In the genomic region with DNA sequence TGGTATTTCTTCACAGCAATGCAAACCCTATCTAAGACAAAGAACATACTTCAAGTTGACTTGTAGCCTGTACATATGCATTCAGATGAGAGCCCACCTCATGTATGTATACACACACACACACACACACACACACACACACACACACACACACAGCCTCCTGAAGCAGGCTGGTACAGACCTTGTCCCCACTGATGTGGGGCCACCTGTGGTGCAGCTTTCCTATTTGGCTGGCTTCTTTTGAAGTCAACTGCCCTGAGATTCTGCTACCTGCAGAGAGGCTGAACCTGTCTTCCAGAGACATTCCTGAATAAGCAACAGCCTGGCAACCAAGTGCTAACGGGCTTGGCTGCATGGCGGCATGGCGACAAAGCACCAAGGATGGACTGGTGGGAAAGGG, we compare ENCODE assay signal across 23 mouse cellular contexts. TPM values are rescaled to one million over a fixed set of nuclear protein-coding genes. Genes with fewer than 3 reads are reported as not detected.
A peak's percentile ranks its signal among the peaks of the same experiment; 100 is the strongest.
DNase-seq lines count a peak whose midpoint lies in the region; ATAC-seq and TF ChIP-seq lines count a peak whose summit lies in the region.
"Had no signal": no experiment of that assay in that cellular context is flagged by ENCODE, and none has a peak within 500 bp of the region (broad histone marks: within the 10 kb centered on the region; RNA-seq: fewer than 3 reads in every experiment).

No protein-coding gene starts in this region.

- no peak for TF ChIP-seq CTCF in E14TG2a.4 (conservative IDR thresholded peaks at IDR 0.05; ENCODE audit: low read length)

- no peaks in the 10 kb centered on the region for H3K9me3 ChIP-seq in liver, embryonic 15.5 days (replicated peaks)
- no peaks in the 10 kb centered on the region for H3K9me3 ChIP-seq in liver, embryonic 11.5 days (ENCODE audit: control insufficient read depth, low read length)
- no peaks in the 10 kb centered on the region for H3K9me3 ChIP-seq in E14TG2a.4 (ENCODE audit: low read length)
- H3K9me3 ChIP-seq in hindbrain, embryonic 14.5 days (ENCODE audit: control insufficient read depth, low read length) = no peaks in the 10 kb centered on the region
- H3K9me3 ChIP-seq: embryonic facial prominence, embryonic 12.5 days; forebrain, embryonic 15.5 days; G1E; heart, embryonic 10.5 days; hindbrain, embryonic 13.5 days had no signal

- WGBS in liver, embryonic 15.5 days (ENCODE audit: insufficient replicate concordance) = 90% methylated on average over 3 of the region's 3 CpGs
- 94% methylated on average over 3 of the region's 3 CpGs for WGBS in liver, embryonic 11.5 days
- 93% methylated on average over 3 of the region's 3 CpGs for WGBS in hindbrain, embryonic 14.5 days

- H3K4me3 ChIP-seq in liver, embryonic 15.5 days (replicated peaks) = no peak overlapping the region
- H3K4me3 ChIP-seq in liver, embryonic 11.5 days (ENCODE audit: low read depth, low read length) = no peak overlapping the region
- peak overlapping the region; percentile 80 for H3K4me3 ChIP-seq in E14TG2a.4 (replicated peaks; ENCODE audit: low read length)
- no peak overlapping the region for H3K4me3 ChIP-seq in brown adipose tissue, adult 24 weeks (ENCODE audit: insufficient read depth, low read depth, low read length)
- H3K4me3 ChIP-seq in hindbrain, embryonic 14.5 days (replicated peaks; ENCODE audit: low read length) = no peak overlapping the region
- H3K4me3 ChIP-seq: embryonic facial prominence, embryonic 12.5 days; forebrain, embryonic 15.5 days; heart, embryonic 10.5 days; hindbrain, embryonic 13.5 days had no signal

- no peak overlapping the region for H3K9ac ChIP-seq in liver, embryonic 15.5 days
- no peak overlapping the region for H3K9ac ChIP-seq in liver, embryonic 11.5 days (ENCODE audit: low read depth, low read length)
- H3K9ac ChIP-seq in hindbrain, embryonic 14.5 days = no peak overlapping the region
- H3K9ac ChIP-seq: embryonic facial prominence, embryonic 12.5 days; forebrain, embryonic 15.5 days; hindbrain, embryonic 13.5 days had no signal

- ATAC-seq in liver, embryonic 15.5 days (ENCODE audit: insufficient read depth) = no peak
- no peak for ATAC-seq in liver, embryonic 11.5 days (replicated peaks; ENCODE audit: low FRiP score)
- no peak for ATAC-seq in hindbrain, embryonic 14.5 days (ENCODE audit: low FRiP score)
- ATAC-seq: activated CD4-positive, CD25-positive, alpha-beta regulatory T cell, adult 4 months; CD4-positive, CD25-positive, alpha-beta regulatory T cell, adult 4 months; forebrain, embryonic 15.5 days had no signal

- H3K27ac ChIP-seq in liver, embryonic 15.5 days (replicated peaks) = peak overlapping the region; percentile 67; the same call in 1 of the 2 replicates
- no peak overlapping the region for H3K27ac ChIP-seq in liver, embryonic 11.5 days (ENCODE audit: low read depth, low read length)
- H3K27ac ChIP-seq in brown adipose tissue, adult 24 weeks (replicated peaks; ENCODE audit: low read depth, low read length) = peak overlapping the region; percentile 82
- H3K27ac ChIP-seq in hindbrain, embryonic 14.5 days = no peak overlapping the region
- H3K27ac ChIP-seq: embryonic facial prominence, embryonic 12.5 days; forebrain, embryonic 15.5 days; heart, embryonic 10.5 days; hindbrain, embryonic 13.5 days had no signal

- H3K27me3 ChIP-seq in liver, embryonic 15.5 days = no peaks in the 10 kb centered on the region
- H3K27me3 ChIP-seq in liver, embryonic 11.5 days (replicated peaks; ENCODE audit: control insufficient read depth, insufficient read depth, low read length) = no peaks in the 10 kb centered on the region
- no peaks in the 10 kb centered on the region for H3K27me3 ChIP-seq in E14TG2a.4 (ENCODE audit: insufficient read depth, low read length)
- H3K27me3 ChIP-seq in hindbrain, embryonic 14.5 days (ENCODE audit: control insufficient read depth, insufficient read depth, low read length) = no peaks in the 10 kb centered on the region
- H3K27me3 ChIP-seq: embryonic facial prominence, embryonic 12.5 days; forebrain, embryonic 15.5 days; hindbrain, embryonic 13.5 days had no signal

- no peaks in the 10 kb centered on the region for H3K4me1 ChIP-seq in liver, embryonic 15.5 days (replicated peaks)
- H3K4me1 ChIP-seq in liver, embryonic 11.5 days (replicated peaks; ENCODE audit: control insufficient read depth, insufficient read depth, low read length) = no peaks in the 10 kb centered on the region
- H3K4me1 ChIP-seq in E14TG2a.4 (replicated peaks; ENCODE audit: low read depth, low read length) = peaks cover 75% of the 10 kb centered on the region
- peaks cover 22% of the 10 kb centered on the region for H3K4me1 ChIP-seq in brown adipose tissue, adult 24 weeks (ENCODE audit: control insufficient read depth, insufficient read depth, insufficient read length, low read length)
- H3K4me1 ChIP-seq in hindbrain, embryonic 14.5 days (replicated peaks; ENCODE audit: control insufficient read depth, insufficient read depth, low read length) = no peaks in the 10 kb centered on the region
- H3K4me1 ChIP-seq: embryonic facial prominence, embryonic 12.5 days; forebrain, embryonic 15.5 days; hindbrain, embryonic 13.5 days had no signal

- H3K4me2 ChIP-seq in liver, embryonic 15.5 days = no peak overlapping the region
- no peak overlapping the region for H3K4me2 ChIP-seq in liver, embryonic 11.5 days
- H3K4me2 ChIP-seq in hindbrain, embryonic 14.5 days (replicated peaks) = no peak overlapping the region
- H3K4me2 ChIP-seq: embryonic facial prominence, embryonic 12.5 days; forebrain, embryonic 15.5 days; hindbrain, embryonic 13.5 days had no signal

- DNase-seq in liver, embryonic 11.5 days (ENCODE audit: low spot score) = no peak
- peak; percentile 92 for DNase-seq in R1 (ENCODE audit: low read depth, low spot score)
- no peak for DNase-seq in lung, postnatal 14 days
- DNase-seq in hindbrain, embryonic 14.5 days (ENCODE audit: low spot score) = no peak
- DNase-seq: adrenal gland, postnatal 25 days; B cell, adult 2 months; cerebellum, adult 11-12 months; cerebellum, adult 9-10 months; cerebellum, postnatal 25 days; gastrocnemius, postnatal 36 days; heart, adult 11 months; heart, postnatal 10 days; heart, postnatal 4 days had no signal

- H3K36me3 ChIP-seq in liver, embryonic 15.5 days (replicated peaks) = no peaks in the 10 kb centered on the region
- H3K36me3 ChIP-seq in liver, embryonic 11.5 days (ENCODE audit: control insufficient read depth, insufficient read depth, low read length) = no peaks in the 10 kb centered on the region
- H3K36me3 ChIP-seq in E14TG2a.4 (ENCODE audit: insufficient read depth, low read length) = no peaks in the 10 kb centered on the region
- no peaks in the 10 kb centered on the region for H3K36me3 ChIP-seq in hindbrain, embryonic 14.5 days (replicated peaks; ENCODE audit: control insufficient read depth, insufficient read depth)
- H3K36me3 ChIP-seq: embryonic facial prominence, embryonic 12.5 days; forebrain, embryonic 15.5 days; G1E; heart, embryonic 10.5 days; hindbrain, embryonic 13.5 days had no signal

RNA-seq across cellular contexts. Expression of a gene that starts 13.8 kb away (rescaled TPM):
- polyA plus RNA-seq in liver, embryonic 15.5 days (2015; fragmentation: Nextera tagmentation; extraction: Ambion mirVana) = 22.0 and 24.2 TPM in 2 replicates
- 29.0 and 30.7 TPM in 2 replicates for polyA plus RNA-seq in liver, embryonic 11.5 days (2014; fragmentation: Nextera tagmentation; extraction: Ambion mirVana)
- polyA plus RNA-seq in brown adipose tissue, adult 24 weeks (2012; ENCODE audit: insufficient read depth, insufficient read length, missing spikeins) = 16.9 and 38.8 TPM in 2 replicates
- 38.3 and 39.4 TPM in 2 replicates for polyA plus RNA-seq in hindbrain, embryonic 14.5 days (2014; fragmentation: Nextera tagmentation; extraction: Ambion mirVana)

Comparison
In these comparisons a context has a peak if more than half of its experiments do, and no peak if none do; other contexts are left out.
1. H3K27ac ChIP-seq: peak in liver, embryonic 15.5 days (single experiment) and brown adipose tissue, adult 24 weeks (single experiment); none in liver, embryonic 11.5 days (single experiment) and hindbrain, embryonic 14.5 days (single experiment).